Comparison of ENCODE assay signal across 29 mouse cellular contexts in genomic region chr9:27768788-27769187, GRCm38 (mm10). TPM values are rescaled to one million over a fixed set of nuclear protein-coding genes. Genes with fewer than 3 reads are reported as not detected.
DNase-seq lines count a peak whose midpoint lies in the region; ATAC-seq and TF ChIP-seq lines count a peak whose summit lies in the region.
"Had no signal": no experiment of that assay in that cellular context is flagged by ENCODE, and none has a peak within 500 bp of the region (broad histone marks: within the 10 kb centered on the region; RNA-seq: fewer than 3 reads in every experiment).

No protein-coding gene starts in this region.

- H3K4me3 ChIP-seq in layer of hippocampus, adult 2 months, result no peak overlapping the region
- H3K4me3 ChIP-seq in left cerebral cortex, adult 2 months, result no peak overlapping the region
- H3K4me3 ChIP-seq: embryonic facial prominence, embryonic 13.5 days; embryonic facial prominence, embryonic 15.5 days; erythroblast, embryonic 14.5 days; forebrain, embryonic 10.5 days; forebrain, embryonic 12.5 days had no signal

- no peak overlapping the region for H3K27ac ChIP-seq in layer of hippocampus, adult 2 months
- no peak overlapping the region; the same call in 1 of the 2 replicates for H3K27ac ChIP-seq in left cerebral cortex, adult 2 months
- H3K27ac ChIP-seq: embryonic facial prominence, embryonic 13.5 days; embryonic facial prominence, embryonic 15.5 days; forebrain, embryonic 10.5 days; forebrain, embryonic 12.5 days had no signal

- intact Hi-C loops in left cerebral cortex, adult 2 months (cut with DNase I), result loop anchor here (5.0 kb wide), 2 partner anchors 331 to 459 kb away; no protein-coding TSS in a partner anchor

- TF ChIP-seq CTCF in layer of hippocampus, adult 2 months (conservative IDR thresholded peaks at IDR 0.05), result peak; percentile 40
- peak; percentile 25 for TF ChIP-seq CTCF in left cerebral cortex, adult 2 months (IDR thresholded peaks at IDR 0.05)

- DNase-seq in frontal cortex, postnatal 14 days (ENCODE audit: low spot score in 2 of 2), result no peak
- DNase-seq in layer of hippocampus, adult 2 months (ENCODE audit: low spot score in 2 of 2), result no peak
- DNase-seq in layer of hippocampus, postnatal 36 days, result no peak
- DNase-seq in left cerebral cortex, adult 2 months (ENCODE audit: extremely low spot score in 1 of 2, low spot score in 2 of 2), result no peak
- no peak for DNase-seq in left cerebral cortex, adult 8-10 months (ENCODE audit: low spot score in 2 of 2)
- DNase-seq in telencephalon, adult 2 months (ENCODE audit: low read depth, low spot score), result peak; percentile 44
- DNase-seq in Muller cell, postnatal 12 days (ENCODE audit: inconsistent ontology term), result no peak
- DNase-seq: adrenal gland, adult 8-10 months; adrenal gland, postnatal 14 days; adrenal gland, postnatal 36 days; B cell, adult 2 months; cerebellum, adult 11 months; cerebellum, adult 18-20 months; cerebellum, adult 8-10 months; cerebellum, adult 9-11 months; cerebellum, postnatal 14 days; cerebellum, postnatal 36 days; embryo, embryonic 11 days had no signal

- 0 out of 2 replicates have a peak, but pooled peaks have one; percentile 32 for ATAC-seq in frontal cortex, adult (ENCODE audit: low TSS enrichment)
- ATAC-seq: activated CD4-positive, CD25-positive, alpha-beta regulatory T cell, adult 4 months; CD4-positive, CD25-positive, alpha-beta regulatory T cell, adult 4 months; forebrain, embryonic 14.5 days; forebrain, embryonic 16.5 days had no signal

RNA-seq across cellular contexts. Expression of gene Opcml, which starts 21.8 kb away (rescaled TPM):
- 100 to 1,000 TPM; 252 to 259 TPM for total RNA-seq in layer of hippocampus, adult 2 months (2021)
- 100 to 1,000 TPM; 263 to 264 TPM for total RNA-seq in layer of hippocampus, postnatal 36 days (2021)
- 100 to 1,000 TPM; 250 to 251 TPM for total RNA-seq in left cerebral cortex, adult 2 months (2021)
- total RNA-seq in left cerebral cortex, adult 8-10 months (2022), result 100 to 1,000 TPM; 202 to 222 (median 210) TPM
- total RNA-seq: common myeloid progenitor, adult 5-6 weeks had no signal
